Mouse (Mus musculus) bone marrow, adult 2 months (tissue): Measurements from ENCODE around the gene Gm8439.

ENCODE experiments used
- CTCF ChIP-seq: fragments of 200-500 bp; IDR thresholded peaks from 2 replicates; pipeline ENCODE4 v1.5.1; 2011; ENCODE audit warnings: low read length, control low read depth; ENCODE audit not compliant: control insufficient read depth, insufficient read depth
- POLR2A ChIP-seq: fragments of 200-500 bp; IDR thresholded peaks from 2 replicates; pipeline ENCODE4 v1.6.1; 2011; ENCODE audit warnings: low read depth, mild to moderate bottlenecking, control low read depth, low read length, borderline replicate concordance; ENCODE audit not compliant: control insufficient read depth

- no peak for TF ChIP-seq CTCF
- TF ChIP-seq POLR2A, result no peak
These were observed 7.7 kb upstream of the Gm8439 start for GRCm38 (mm10) chr4:120580894-120581293.
